Mouse (Mus musculus): ENCODE measurements around the gene Mpzl3. TPM values are rescaled to one million over a fixed set of nuclear protein-coding genes. Genes with fewer than 3 reads are reported as not detected.
"Not testable (repeated sequence)": the region's sequence is repeated elsewhere in the genome, so short reads cannot be mapped to it uniquely, and the experiment has no call there.

The Mpzl3 gene
- total and polyA plus RNA-seq, 2 experiments from 2014 or later: 0.68 to 3.1 TPM

GRCm38 (mm10) chr9:45024187-45024586 is 30.8 kb upstream of the Mpzl3 start:
- H3K4me2 ChIP-seq (ENCODE audit: low read depth, low read length): no peak overlapping the region
- ATAC-seq (ENCODE audit: insufficient read depth, low read depth) (no peak), DNase-seq (ENCODE audit: low spot score) (no peak)
- WGBS: 55% methylated on average over 2 of the region's 2 CpGs
- H3K36me3 ChIP-seq (replicated peaks; ENCODE audit: control insufficient read depth, insufficient read depth, low read length): no peaks in the 10 kb centered on the region
- H3K9ac ChIP-seq (replicated peaks; ENCODE audit: low read depth, low read length): no peak overlapping the region
- TF ChIP-seq EP300 (IDR thresholded peaks at IDR 0.05; ENCODE audit: low read depth): no peak
- TF ChIP-seq CTCF (IDR thresholded peaks at IDR 0.05; ENCODE audit: low read depth): no peak
- H3K27ac ChIP-seq (ENCODE audit: low read depth): no peak overlapping the region
- H3K9me3 ChIP-seq (replicated peaks; ENCODE audit: control insufficient read depth, low read length): no peaks in the 10 kb centered on the region
- H3K4me3 ChIP-seq (ENCODE audit: low read depth, low read length): no peak overlapping the region
- H3K27me3 ChIP-seq (ENCODE audit: control insufficient read depth, insufficient read depth, low read length): peaks cover 24% of the 10 kb centered on the region
- no peaks in the 10 kb centered on the region for H3K4me1 ChIP-seq (ENCODE audit: control insufficient read depth, insufficient read depth)

- Histone ChIP-seq H3K4me2 (ENCODE audit: low read depth, low read length) (no peak overlapping the region), H3K4me1 (ENCODE audit: control insufficient read depth, insufficient read depth) (no peaks in the 10 kb centered on the region), H3K27me3 (ENCODE audit: control insufficient read depth, insufficient read depth, low read length) (peaks cover 33% of the 10 kb centered on the region), H3K27ac (ENCODE audit: low read depth) (no peak overlapping the region), H3K36me3 (replicated peaks; ENCODE audit: control insufficient read depth, insufficient read depth, low read length) (no peaks in the 10 kb centered on the region), H3K9me3 (replicated peaks; ENCODE audit: control insufficient read depth, low read length) (no peaks in the 10 kb centered on the region), H3K4me3 (ENCODE audit: low read depth, low read length) (no peak overlapping the region), H3K9ac (replicated peaks; ENCODE audit: low read depth, low read length) (no peak overlapping the region)
- no peak for TF ChIP-seq EP300 (IDR thresholded peaks at IDR 0.05; ENCODE audit: low read depth)
- TF ChIP-seq CTCF (IDR thresholded peaks at IDR 0.05; ENCODE audit: low read depth): no peak
- WGBS: 55% methylated on average over 8 of the region's 8 CpGs
- DNase-seq (ENCODE audit: low spot score): no peak
- no peak for ATAC-seq (ENCODE audit: insufficient read depth, low read depth)
Observed at GRCm38 (mm10) chr9:45027376-45027775, 27.6 kb upstream of the Mpzl3 start.

DNA sequence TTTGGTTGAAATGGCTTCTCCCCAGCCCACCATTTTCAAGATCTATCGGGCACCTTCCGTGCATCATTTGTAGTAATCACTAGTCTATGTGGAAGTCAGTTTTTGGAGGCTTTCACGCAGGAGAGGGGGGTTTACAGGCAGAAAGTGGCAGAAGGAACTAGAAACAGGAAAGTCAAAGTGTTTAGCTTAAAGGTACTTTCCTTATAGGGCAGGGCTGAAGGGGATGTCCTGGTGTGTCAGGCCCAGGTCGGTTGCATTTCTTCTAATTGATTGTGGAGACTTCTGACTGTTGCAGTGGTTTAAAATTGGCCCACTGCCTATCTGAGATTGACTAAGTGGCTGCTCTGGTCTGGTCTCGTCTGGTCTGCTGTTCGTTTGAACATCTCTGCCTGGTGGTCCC is 24.6 kb upstream of the Mpzl3 start:
- Histone ChIP-seq H3K4me2 (ENCODE audit: low read depth, low read length) (no peak overlapping the region), H3K27me3 (ENCODE audit: control insufficient read depth, insufficient read depth, low read length) (peaks cover 32% of the 10 kb centered on the region)

DNA sequence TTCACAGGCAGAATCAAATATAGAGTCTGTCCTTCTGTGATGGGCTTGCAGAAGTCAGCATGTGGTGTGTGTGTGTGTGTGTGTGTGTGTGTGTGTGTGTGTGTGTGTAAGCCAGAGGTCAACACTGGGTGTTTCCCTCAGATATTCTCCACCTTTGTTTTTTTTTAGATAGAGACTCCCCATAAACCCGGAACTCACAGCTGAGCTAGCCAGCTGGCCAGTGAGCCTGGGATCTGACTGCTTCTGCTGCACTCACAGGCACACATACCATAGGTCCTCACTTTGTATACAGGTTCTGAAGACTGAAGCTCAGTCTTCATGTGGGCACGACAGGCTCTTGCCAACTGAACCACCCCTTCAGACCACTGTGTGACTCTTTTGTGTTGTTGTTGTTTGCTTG is 22.7 kb upstream of the Mpzl3 start:
- no peaks in the 10 kb centered on the region for H3K36me3 ChIP-seq (replicated peaks; ENCODE audit: control insufficient read depth, insufficient read depth, low read length)
- H3K4me2 ChIP-seq (ENCODE audit: low read depth, low read length): no peak overlapping the region
- no peak overlapping the region for H3K4me3 ChIP-seq (ENCODE audit: low read depth, low read length)
- WGBS: 48% methylated on average over 2 of the region's 2 CpGs
- H3K9me3 ChIP-seq (replicated peaks; ENCODE audit: control insufficient read depth, low read length): no peaks in the 10 kb centered on the region
- ATAC-seq (ENCODE audit: insufficient read depth, low read depth) (no peak), DNase-seq (ENCODE audit: low spot score) (no peak)
- no peaks in the 10 kb centered on the region for H3K4me1 ChIP-seq (ENCODE audit: control insufficient read depth, insufficient read depth)
- H3K27ac ChIP-seq (ENCODE audit: low read depth): no peak overlapping the region
- no peak overlapping the region for H3K9ac ChIP-seq (replicated peaks; ENCODE audit: low read depth, low read length)
- peaks cover 24% of the 10 kb centered on the region for H3K27me3 ChIP-seq (ENCODE audit: control insufficient read depth, insufficient read depth, low read length)
- TF ChIP-seq CTCF (IDR thresholded peaks at IDR 0.05; ENCODE audit: low read depth) (no peak), EP300 (IDR thresholded peaks at IDR 0.05; ENCODE audit: low read depth) (no peak)

More for the DNA sequence above, 24.6 kb upstream of the Mpzl3 start:
- 47% methylated on average over 6 of the region's 6 CpGs for WGBS
- Histone ChIP-seq H3K9me3 (replicated peaks; ENCODE audit: control insufficient read depth, low read length) (no peaks in the 10 kb centered on the region), H3K4me1 (ENCODE audit: control insufficient read depth, insufficient read depth) (no peaks in the 10 kb centered on the region), H3K27ac (ENCODE audit: low read depth) (no peak overlapping the region), H3K4me3 (ENCODE audit: low read depth, low read length) (no peak overlapping the region), H3K9ac (replicated peaks; ENCODE audit: low read depth, low read length) (no peak overlapping the region), H3K36me3 (replicated peaks; ENCODE audit: control insufficient read depth, insufficient read depth, low read length) (no peaks in the 10 kb centered on the region)
- TF ChIP-seq CTCF (IDR thresholded peaks at IDR 0.05; ENCODE audit: low read depth) (no peak), EP300 (IDR thresholded peaks at IDR 0.05; ENCODE audit: low read depth) (no peak)
- ATAC-seq (ENCODE audit: insufficient read depth, low read depth) (no peak), DNase-seq (ENCODE audit: low spot score) (no peak)

GRCm38 (mm10) chr9:45034526-45034925 is 20.5 kb upstream of the Mpzl3 start:
- ATAC-seq (ENCODE audit: insufficient read depth, low read depth): no peak
- no peak for DNase-seq (ENCODE audit: low spot score)
- no peaks in the 10 kb centered on the region for H3K36me3 ChIP-seq (replicated peaks; ENCODE audit: control insufficient read depth, insufficient read depth, low read length)
- no peak for TF ChIP-seq CTCF (IDR thresholded peaks at IDR 0.05; ENCODE audit: low read depth)
- TF ChIP-seq EP300 (IDR thresholded peaks at IDR 0.05; ENCODE audit: low read depth): no peak
- peaks cover 15% of the 10 kb centered on the region; the same call in 1 of the 2 replicates for H3K27me3 ChIP-seq (ENCODE audit: control insufficient read depth, insufficient read depth, low read length)
- no peaks in the 10 kb centered on the region for H3K9me3 ChIP-seq (replicated peaks; ENCODE audit: control insufficient read depth, low read length)
- no peaks in the 10 kb centered on the region for H3K4me1 ChIP-seq (ENCODE audit: control insufficient read depth, insufficient read depth)
- no peak overlapping the region for H3K4me3 ChIP-seq (ENCODE audit: low read depth, low read length)
- no peak overlapping the region for H3K27ac ChIP-seq (ENCODE audit: low read depth)
- whole genome bisulfite sequencing: 72% methylated on average over 3 of the region's 3 CpGs
- H3K4me2 ChIP-seq (ENCODE audit: low read depth, low read length): no peak overlapping the region
- no peak overlapping the region for H3K9ac ChIP-seq (replicated peaks; ENCODE audit: low read depth, low read length)

- not testable (repeated sequence) for H3K4me2 ChIP-seq (ENCODE audit: low read depth, low read length); H3K4me1 ChIP-seq (ENCODE audit: control insufficient read depth, insufficient read depth); H3K27ac ChIP-seq (ENCODE audit: low read depth); ATAC-seq (ENCODE audit: insufficient read depth, low read depth); H3K4me3 ChIP-seq (ENCODE audit: low read depth, low read length); H3K9me3 ChIP-seq (replicated peaks; ENCODE audit: control insufficient read depth, low read length); H3K9ac ChIP-seq (replicated peaks; ENCODE audit: low read depth, low read length); DNase-seq (ENCODE audit: low spot score); H3K36me3 ChIP-seq (replicated peaks; ENCODE audit: control insufficient read depth, insufficient read depth, low read length)
- peaks cover 39% of the 10 kb centered on the region for H3K27me3 ChIP-seq (ENCODE audit: control insufficient read depth, insufficient read depth, low read length)
- 45% methylated on average over 1 of the region's 1 CpGs for WGBS
Observed at GRCm38 (mm10) chr9:45037803-45038202, 17.2 kb upstream of the Mpzl3 start.

All from heart, postnatal 0 days (tissue).